Mouse (Mus musculus) embryonic facial prominence, embryonic 15.5 days (tissue): Measurements from ENCODE around the gene Gm20388. TPM values are rescaled to one million over a fixed set of nuclear protein-coding genes. Genes with fewer than 3 reads are reported as not detected.
A peak's percentile ranks its signal among the peaks of the same experiment; 100 is the strongest.

Source experiments
- ATAC-seq: fragments of 200-750 bp; cut with Nextera tagmentation; 2 replicates; pipeline ENCODE4 v1.8.0; 2017; ENCODE audit warnings: low read depth, moderate TSS enrichment; ENCODE audit not compliant: insufficient number of reproducible peaks, low FRiP score, low TSS enrichment
- H3K27ac ChIP-seq: fragments of 300-500 bp; sonication (generic); replicated peaks from 2 replicates; pipeline ENCODE4 v1.5.1; 2015; ENCODE audit warnings: mild to moderate bottlenecking, inconsistent platforms
- H3K27me3 ChIP-seq: fragments of 300-500 bp; sonication (generic); 2 replicates; pipeline ENCODE4 v1.6.1; 2015; ENCODE audit warnings: inconsistent platforms
- H3K36me3 ChIP-seq: fragments of 300-500 bp; sonication (generic); 2 replicates; pipeline ENCODE4 v1.6.1; 2015; ENCODE audit warnings: mild to moderate bottlenecking, inconsistent platforms
- H3K4me1 ChIP-seq: fragments of 300-500 bp; sonication (generic); 2 replicates; pipeline ENCODE4 v1.6.1; 2015; ENCODE audit warnings: inconsistent platforms
- H3K4me2 ChIP-seq: fragments of 300-500 bp; sonication (generic); replicated peaks from 2 replicates; pipeline ENCODE4 v1.6.1; 2015; ENCODE audit warnings: mild to moderate bottlenecking, inconsistent platforms
- H3K4me3 ChIP-seq: fragments of 300-500 bp; sonication (generic); replicated peaks from 2 replicates; pipeline ENCODE4 v1.5.1; 2015; ENCODE audit warnings: mild to moderate bottlenecking, inconsistent platforms
- H3K9ac ChIP-seq: fragments of 300-500 bp; sonication (generic); 2 replicates; pipeline ENCODE4 v1.6.1; 2015; ENCODE audit warnings: inconsistent platforms
- H3K9me3 ChIP-seq: fragments of 300-500 bp; sonication (generic); replicated peaks from 2 replicates; pipeline ENCODE4 v1.6.1; 2016; ENCODE audit warnings: inconsistent platforms
- WGBS: fragments of 180-500 bp; shearing (Covaris S2); methylation state at CpG from one replicate; pipeline ENCODE4 v1.1.7; 2015; 5-methylcytosine and 5-hydroxymethylcytosine counted together
- microRNA counts: library from miRNA; unstranded; fragments of <30 nt; microRNA quantifications from one replicate; lab custom pipeline; 2016
- microRNA-seq: library from miRNA; unstranded; fragments of <30 nt; microRNA quantifications from one replicate; pipeline ENCODE4, GENCODE M21; 2016; ENCODE audit warnings: borderline number of aligned reads
- polyA plus RNA-seq: library from polyadenylated mRNA; unstranded; fragments of >200 nt; fragmentation: Nextera tagmentation; extraction: Ambion mirVana; gene quantifications from 2 replicates; pipeline ENCODE4 v1.2.1, GENCODE M21; 2015

Gm20388 gene
- polyA plus RNA-seq, 1 experiment from 2014 or later: 8.0 TPM

- no peak overlapping the region for H3K4me2 ChIP-seq
- H3K36me3 ChIP-seq: no peaks in the 10 kb centered on the region
- H3K9me3 ChIP-seq: no peaks in the 10 kb centered on the region
- no peaks in the 10 kb centered on the region for H3K27me3 ChIP-seq
- no peak overlapping the region for H3K4me3 ChIP-seq
- no peak overlapping the region for H3K9ac ChIP-seq
- no peak for ATAC-seq
- H3K4me1 ChIP-seq: peaks cover 6% of the 10 kb centered on the region; the same call in 1 of the 2 replicates
- 92% methylated on average over 19 of the region's 19 CpGs for WGBS
- H3K27ac ChIP-seq: no peak overlapping the region
Observed at GRCm38 (mm10) chr8:124384336-124384735, 4473.7 kb downstream of the Gm20388 start.

- Histone ChIP-seq H3K4me3 (no peak overlapping the region), H3K4me1 (peaks cover 6% of the 10 kb centered on the region; the same call in 1 of the 2 replicates), H3K36me3 (no peaks in the 10 kb centered on the region), H3K27me3 (no peaks in the 10 kb centered on the region), H3K27ac (no peak overlapping the region), H3K4me2 (no peak overlapping the region), H3K9ac (no peak overlapping the region), H3K9me3 (no peaks in the 10 kb centered on the region)
- no peak for ATAC-seq
- WGBS: 83% methylated on average over 23 of the region's 23 CpGs
Observed at GRCm38 (mm10) chr8:124386225-124386899, 4475.7 kb downstream of the Gm20388 start.

GRCm38 (mm10) chr8:124389495-124389894 lies 4478.9 kb downstream of the Gm20388 start:
- Histone ChIP-seq H3K4me2 (no peak overlapping the region), H3K36me3 (no peaks in the 10 kb centered on the region), H3K27ac (no peak overlapping the region), H3K27me3 (no peaks in the 10 kb centered on the region), H3K9me3 (no peaks in the 10 kb centered on the region), H3K9ac (no peak overlapping the region), H3K4me1 (peaks cover 16% of the 10 kb centered on the region), H3K4me3 (no peak overlapping the region)
- 84% methylated on average over 11 of the region's 11 CpGs for WGBS
- no peak for ATAC-seq

GRCm38 (mm10) chr8:124391191-124391590 lies 4480.6 kb downstream of the Gm20388 start:
- H3K9ac ChIP-seq: no peak overlapping the region
- no peak overlapping the region for H3K4me3 ChIP-seq
- H3K27me3 ChIP-seq: no peaks in the 10 kb centered on the region
- no peak overlapping the region for H3K4me2 ChIP-seq
- peaks cover 13% of the 10 kb centered on the region for H3K4me1 ChIP-seq
- no peak for ATAC-seq
- WGBS: 80% methylated on average over 7 of the region's 7 CpGs
- H3K27ac ChIP-seq: no peak overlapping the region
- no peaks in the 10 kb centered on the region for H3K9me3 ChIP-seq
- H3K36me3 ChIP-seq: no peaks in the 10 kb centered on the region

GRCm38 (mm10) chr8:124392271-124393012 lies 4481.8 kb downstream of the Gm20388 start:
- no peak for ATAC-seq
- H3K27ac ChIP-seq: peak overlapping the region; percentile 12; the same call in 1 of the 2 replicates
- H3K4me1 ChIP-seq: peaks cover 15% of the 10 kb centered on the region
- no peak overlapping the region for H3K9ac ChIP-seq
- H3K9me3 ChIP-seq: no peaks in the 10 kb centered on the region
- no peak overlapping the region for H3K4me2 ChIP-seq
- no peaks in the 10 kb centered on the region for H3K27me3 ChIP-seq
- no peak overlapping the region for H3K4me3 ChIP-seq
- WGBS: 36% methylated on average over 10 of the region's 10 CpGs
- H3K36me3 ChIP-seq: no peaks in the 10 kb centered on the region

- Histone ChIP-seq H3K9ac (no peak overlapping the region), H3K4me1 (peaks cover 21% of the 10 kb centered on the region), H3K4me3 (no peak overlapping the region), H3K27me3 (no peaks in the 10 kb centered on the region), H3K36me3 (no peaks in the 10 kb centered on the region), H3K9me3 (no peaks in the 10 kb centered on the region), H3K27ac (peak overlapping the region; percentile 12; the same call in 1 of the 2 replicates), H3K4me2 (no peak overlapping the region)
- no peak for ATAC-seq
- 75% methylated on average over 5 of the region's 5 CpGs for WGBS
Observed at GRCm38 (mm10) chr8:124393013-124393412, 4482.4 kb downstream of the Gm20388 start.

GRCm38 (mm10) chr8:124393927-124394326 lies 4483.3 kb downstream of the Gm20388 start:
- H3K9me3 ChIP-seq: no peaks in the 10 kb centered on the region
- H3K27me3 ChIP-seq: no peaks in the 10 kb centered on the region
- peaks cover 23% of the 10 kb centered on the region for H3K4me1 ChIP-seq
- WGBS: 86% methylated on average over 4 of the region's 4 CpGs
- H3K9ac ChIP-seq: no peak overlapping the region
- H3K4me2 ChIP-seq: no peak overlapping the region
- no peak overlapping the region for H3K4me3 ChIP-seq
- H3K36me3 ChIP-seq: no peaks in the 10 kb centered on the region
- ATAC-seq: no peak
- no peak overlapping the region for H3K27ac ChIP-seq

GRCm38 (mm10) chr8:124394951-124395350 lies 4484.3 kb downstream of the Gm20388 start:
- no peaks in the 10 kb centered on the region for H3K36me3 ChIP-seq
- ATAC-seq: no peak
- 74% methylated on average over 7 of the region's 7 CpGs for WGBS
- H3K4me2 ChIP-seq: no peak overlapping the region
- H3K27me3 ChIP-seq: no peaks in the 10 kb centered on the region
- H3K9ac ChIP-seq: no peak overlapping the region
- no peaks in the 10 kb centered on the region for H3K9me3 ChIP-seq
- H3K27ac ChIP-seq: no peak overlapping the region
- no peak overlapping the region for H3K4me3 ChIP-seq
- H3K4me1 ChIP-seq: peaks cover 25% of the 10 kb centered on the region

MicroRNA genes within 50 kb of the gene (microRNA counts, 519-probe panel; counts per million panel counts)
- microRNA mmu-miR-1967 (lab: Ali Mortazavi, UCI): 2,036 counts per million, percentile 41 among the panel's probes with 10 or more counts

Small RNAs within 50 kb of the gene (microRNA-seq; reads per million reads assigned to microRNA genes)
- gene Gm22715 (not detected), gene Gm24366 (not detected), gene Gm27530 (not detected), gene Mir1967 (not detected), gene Mir6396 (not detected), gene Mir7079 (not detected), gene Mir7080 (not detected), gene Mir7237 (not detected), gene Mir7687 (0.69 reads per million)

Other genes with a start within 250 kb of the Gm20388 start
- gene Wfdc1, start 244.5 kb upstream of the Gm20388 start, polyA plus RNA-seq: 2.0 and 2.6 TPM in 2 replicates
- 4.6 and 6.5 TPM in 2 replicates for gene Atp2c2, start 210.8 kb upstream of the Gm20388 start, polyA plus RNA-seq
- gene Tldc1, start 132.4 kb upstream of the Gm20388 start, polyA plus RNA-seq: 12.6 and 13.4 TPM in 2 replicates
- gene Cotl1, start 70.3 kb upstream of the Gm20388 start, polyA plus RNA-seq: 76.6 and 105 TPM in 2 replicates
- gene Klhl36, start 48.6 kb upstream of the Gm20388 start, polyA plus RNA-seq: 13.7 and 14.1 TPM in 2 replicates
- 111 and 114 TPM in 2 replicates for gene Usp10, start 481 bp upstream of the Gm20388 start, polyA plus RNA-seq
- 11.6 and 13.1 TPM in 2 replicates for gene Crispld2, start 81.6 kb downstream of the Gm20388 start, polyA plus RNA-seq
- gene Zdhhc7, start 190.6 kb downstream of the Gm20388 start, polyA plus RNA-seq: 31.3 and 35.2 TPM in 2 replicates
- 8.5 and 8.7 TPM in 2 replicates for gene 6430548M08Rik, start 203.3 kb downstream of the Gm20388 start, polyA plus RNA-seq